Mouse (Mus musculus) forebrain, postnatal 0 days (tissue): ENCODE measurements around the gene Stxbp1. TPM values are rescaled to one million over a fixed set of nuclear protein-coding genes. Genes with fewer than 3 reads are reported as not detected.

Experiments used
- ATAC-seq: fragments of 200-750 bp; cut with Nextera tagmentation; 2 replicates; pipeline ENCODE4 v1.8.0; 2017; ENCODE audit warnings: mild to moderate bottlenecking, moderate library complexity
- DNase-seq: peaks from one replicate; pipeline ENCODE4 v3.0.0-alpha.2; 2015
- H3K27ac ChIP-seq: fragments of 300-500 bp; sonication (generic); 2 replicates; pipeline ENCODE4 v1.5.1; 2014; ENCODE audit warnings: low read depth, mild to moderate bottlenecking, antibody characterized with exemption, low read length, moderate library complexity, mixed read lengths
- H3K27me3 ChIP-seq: fragments of 300-500 bp; sonication (generic); 2 replicates; pipeline ENCODE4 v1.6.1; 2014; ENCODE audit warnings: mild to moderate bottlenecking, low read length, mixed read lengths; ENCODE audit not compliant: insufficient read depth
- H3K36me3 ChIP-seq: fragments of 300-500 bp; sonication (generic); 2 replicates; pipeline ENCODE4 v1.6.1; 2014; ENCODE audit warnings: mild to moderate bottlenecking, moderate library complexity; ENCODE audit not compliant: insufficient read depth
- H3K4me1 ChIP-seq: fragments of 300-500 bp; sonication (generic); 2 replicates; pipeline ENCODE4 v1.6.1; 2014; ENCODE audit warnings: antibody characterized with exemption; ENCODE audit not compliant: insufficient read depth
- H3K4me2 ChIP-seq: fragments of 300-500 bp; sonication (generic); 2 replicates; pipeline ENCODE4 v1.6.1; 2014; ENCODE audit warnings: low read depth, mild to moderate bottlenecking, moderate library complexity
- H3K4me3 ChIP-seq: fragments of 300-500 bp; sonication (generic); 2 replicates; pipeline ENCODE4 v1.5.1; 2014; ENCODE audit warnings: low read depth, low read length, mixed read lengths
- H3K9ac ChIP-seq: fragments of 300-500 bp; sonication (generic); 2 replicates; pipeline ENCODE4 v1.6.1; 2014; ENCODE audit warnings: mild to moderate bottlenecking
- H3K9me3 ChIP-seq: fragments of 300-500 bp; sonication (generic); 2 replicates; pipeline ENCODE4 v1.6.1; 2016; ENCODE audit warnings: low read length
- CTCF ChIP-seq: sonication (generic); IDR thresholded peaks from 2 replicates; pipeline ENCODE4 v1.5.1; 2016; ENCODE audit warnings: antibody characterized with exemption, control low read depth, low read depth
- WGBS: fragments of 180-500 bp; shearing (Covaris S2); extraction: QIAGEN DNeasy Blood & Tissue Kit; methylation state at CpG from one replicate; pipeline ENCODE4 v1.1.7; 2014; 5-methylcytosine and 5-hydroxymethylcytosine counted together
- polyA plus RNA-seq: library from polyadenylated mRNA; unstranded; fragments of >200 nt; fragmentation: Nextera tagmentation; extraction: Ambion mirVana; gene quantifications from 2 replicates; pipeline ENCODE4 v1.2.1, GENCODE M21; 2015
- total RNA-seq: library from RNA; depleted of rRNA; stranded (reverse); fragments of >200 nt; gene quantifications from 2 replicates; pipeline ENCODE4 v1.2.3, GENCODE M21; 2014

Gene Stxbp1
- total and polyA plus RNA-seq, 2 experiments from 2014 or later = 135 to 350 TPM

DNA sequence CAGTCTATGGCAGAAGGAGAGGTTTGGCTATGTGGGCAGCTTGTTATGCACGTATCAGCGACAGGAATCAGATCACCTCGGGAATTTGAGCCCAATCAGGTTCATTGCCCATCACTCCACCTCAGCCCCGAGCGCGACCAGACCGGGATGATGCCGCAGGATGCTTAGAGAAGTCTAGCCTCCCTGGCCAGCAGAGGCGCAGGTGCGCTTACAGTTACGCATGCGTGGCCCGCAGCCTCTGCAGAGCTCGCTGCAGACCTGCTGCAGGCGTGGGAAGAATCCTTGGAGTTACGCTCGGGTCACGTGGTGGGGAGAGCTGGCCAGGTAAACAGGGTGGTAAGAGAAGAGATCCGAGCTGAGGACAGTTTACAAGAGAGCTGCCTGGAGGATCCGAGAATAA, 5.1 kb upstream of the Stxbp1 start:
- no peaks in the 10 kb centered on the region for H3K36me3 ChIP-seq
- no peak overlapping the region for H3K9ac ChIP-seq
- H3K27me3 ChIP-seq = no peaks in the 10 kb centered on the region
- ATAC-seq (peak; percentile 46), DNase-seq (peak; percentile 78)
- peak; percentile 71 for TF ChIP-seq CTCF
- H3K27ac ChIP-seq = no peak overlapping the region
- H3K9me3 ChIP-seq = no peaks in the 10 kb centered on the region
- 2% methylated on average over 20 of the region's 20 CpGs for WGBS
- H3K4me2 ChIP-seq = peak overlapping the region; percentile 43
- H3K4me1 ChIP-seq = no peaks in the 10 kb centered on the region
- peak overlapping the region; percentile 11; the same call in 1 of the 2 replicates for H3K4me3 ChIP-seq

DNA sequence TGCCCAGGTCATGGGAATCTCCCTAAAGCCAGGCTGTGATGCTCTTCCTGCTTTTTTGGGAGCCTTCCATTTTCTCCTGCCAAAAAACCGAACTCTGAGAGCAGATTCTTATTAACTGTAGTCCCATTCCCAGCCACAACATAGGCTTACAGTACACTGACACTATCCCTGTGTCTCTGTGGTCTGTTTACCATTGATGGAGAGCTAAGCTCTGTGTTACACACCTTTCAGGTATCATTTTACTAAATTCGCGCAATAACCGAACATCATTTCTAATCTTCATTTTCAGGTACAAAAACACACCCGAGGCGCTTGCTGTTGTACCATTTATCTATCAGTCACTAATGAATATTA, 400 bp upstream of the Stxbp1 start:
- H3K4me2 ChIP-seq = peak overlapping the region; percentile 60
- 46% methylated on average over 6 of the region's 6 CpGs for WGBS
- no peak overlapping the region for H3K27ac ChIP-seq
- no peak for TF ChIP-seq CTCF
- no peaks in the 10 kb centered on the region for H3K36me3 ChIP-seq
- ATAC-seq (no peak), DNase-seq (no peak)
- H3K9me3 ChIP-seq = no peaks in the 10 kb centered on the region
- H3K4me1 ChIP-seq = peaks cover 3% of the 10 kb centered on the region; the same call in 1 of the 2 replicates
- H3K4me3 ChIP-seq = peak overlapping the region; percentile 74
- H3K27me3 ChIP-seq = no peaks in the 10 kb centered on the region
- H3K9ac ChIP-seq = peak overlapping the region; percentile 90; the same call in 1 of the 2 replicates

DNA sequence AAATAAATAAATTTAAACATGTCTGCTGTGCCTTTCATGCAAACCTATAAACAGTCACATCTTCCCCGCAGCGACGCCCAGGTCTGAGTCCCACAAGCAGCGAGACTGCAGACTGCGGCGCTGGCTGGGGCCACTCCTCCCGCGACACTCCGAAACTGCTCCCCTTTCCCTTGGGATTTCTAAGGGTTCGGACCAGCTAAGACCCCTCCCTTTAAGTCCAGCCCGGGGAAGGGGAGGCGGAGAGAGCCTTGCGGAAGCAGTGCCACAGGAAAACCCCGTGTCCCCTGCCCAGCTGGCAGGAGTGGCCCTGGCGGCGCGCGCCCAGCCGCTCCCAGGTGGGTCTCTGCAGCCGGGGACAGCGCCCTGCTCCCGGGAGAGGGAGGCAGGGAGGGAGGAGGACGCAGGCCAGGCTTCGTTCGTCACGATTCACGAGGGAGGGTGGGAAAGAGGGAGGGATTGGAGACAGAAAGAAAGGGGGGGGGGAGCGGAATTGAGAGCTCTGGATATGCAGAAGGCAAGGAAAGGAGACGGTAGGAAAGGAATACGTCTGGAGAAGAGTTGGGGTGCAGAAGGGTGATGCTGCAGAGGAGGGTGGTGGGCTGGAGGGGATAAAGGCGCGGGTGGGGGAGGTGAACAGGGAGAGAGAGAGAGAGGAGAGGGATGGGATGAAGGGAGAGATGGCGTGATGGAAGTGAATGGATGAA, 792 bp downstream of the Stxbp1 start:
- Histone ChIP-seq H3K9me3 (no peaks in the 10 kb centered on the region), H3K27ac (peak overlapping the region; percentile 92), H3K4me1 (peaks cover 3% of the 10 kb centered on the region; the same call in 1 of the 2 replicates), H3K9ac (peak overlapping the region; percentile 90), H3K4me2 (peak overlapping the region; percentile 60), H3K4me3 (peak overlapping the region; percentile 74), H3K36me3 (0 out of 2 replicates have a peak, but pooled peaks cover 3% of the 10 kb centered on the region), H3K27me3 (no peaks in the 10 kb centered on the region)
- WGBS = under 1% methylated on average over 33 of the region's 33 CpGs
- peak; percentile 88 for DNase-seq
- no peak for TF ChIP-seq CTCF
- peak; percentile 72 for ATAC-seq

DNA sequence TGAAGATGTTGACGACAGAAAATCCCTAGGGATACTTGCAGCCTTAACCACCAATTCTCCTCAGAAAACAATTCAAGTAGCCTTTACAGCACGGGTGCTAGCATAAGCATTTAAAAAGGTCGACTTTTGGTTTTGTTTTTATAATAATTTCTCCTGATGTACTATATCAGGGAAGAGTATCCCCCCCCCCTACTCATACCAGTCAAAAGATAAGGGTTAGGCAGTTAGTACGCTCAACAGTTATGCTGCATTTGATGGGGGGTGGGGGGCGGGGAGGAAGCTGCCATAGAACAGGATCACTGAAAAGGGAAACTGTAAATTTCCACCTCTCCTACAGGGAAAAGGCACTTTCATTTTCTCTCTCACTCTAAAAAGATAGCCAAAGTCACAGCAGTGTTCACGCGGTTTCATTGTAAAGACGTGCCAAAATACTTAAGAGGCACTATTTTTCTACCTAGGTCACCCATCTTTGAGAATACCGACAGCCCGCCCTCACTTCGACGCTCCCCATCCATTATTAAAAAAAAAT, 1.4 kb downstream of the Stxbp1 start:
- H3K4me1 ChIP-seq = peaks cover 3% of the 10 kb centered on the region; the same call in 1 of the 2 replicates
- H3K4me2 ChIP-seq = peak overlapping the region; percentile 60
- no peak for ATAC-seq
- 5% methylated on average over 12 of the region's 12 CpGs for WGBS
- peak overlapping the region; percentile 90 for H3K9ac ChIP-seq
- H3K36me3 ChIP-seq = 0 out of 2 replicates have a peak, but pooled peaks cover 6% of the 10 kb centered on the region
- H3K4me3 ChIP-seq = peak overlapping the region; percentile 74
- no peak for TF ChIP-seq CTCF
- peak overlapping the region; percentile 92 for H3K27ac ChIP-seq
- no peaks in the 10 kb centered on the region for H3K9me3 ChIP-seq
- DNase-seq = no peak
- H3K27me3 ChIP-seq = no peaks in the 10 kb centered on the region

DNA sequence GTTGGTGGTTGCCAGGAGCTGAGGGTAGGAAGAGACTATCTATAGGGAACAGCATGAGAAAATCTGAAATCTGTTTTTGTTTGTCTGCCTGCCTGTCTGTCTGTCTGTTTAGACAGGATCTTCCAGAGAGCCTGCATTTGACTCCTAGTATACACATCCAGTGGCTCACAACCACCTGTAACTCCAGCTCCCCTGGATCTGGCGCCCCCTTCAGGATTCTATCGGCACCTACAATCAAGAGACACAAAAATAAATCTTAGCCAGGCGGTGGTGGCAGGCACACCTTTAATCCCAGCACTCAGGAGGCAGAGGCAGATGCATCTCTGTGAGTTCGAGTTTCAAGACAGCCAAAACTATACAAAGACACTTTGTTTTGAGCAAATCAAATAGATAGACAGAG, 4.5 kb downstream of the Stxbp1 start:
- 48% methylated on average over 4 of the region's 4 CpGs for WGBS
- 0 out of 2 replicates have a peak, but pooled peaks cover 12% of the 10 kb centered on the region for H3K36me3 ChIP-seq
- DNase-seq (peak; percentile 11), ATAC-seq (no peak)
- no peak overlapping the region for H3K4me3 ChIP-seq
- no peak overlapping the region for H3K9ac ChIP-seq
- no peak overlapping the region for H3K4me2 ChIP-seq
- H3K27ac ChIP-seq = no peak overlapping the region
- peaks cover 3% of the 10 kb centered on the region; the same call in 1 of the 2 replicates for H3K4me1 ChIP-seq
- TF ChIP-seq CTCF = peak; percentile 42
- H3K9me3 ChIP-seq = no peaks in the 10 kb centered on the region
- H3K27me3 ChIP-seq = no peaks in the 10 kb centered on the region

DNA sequence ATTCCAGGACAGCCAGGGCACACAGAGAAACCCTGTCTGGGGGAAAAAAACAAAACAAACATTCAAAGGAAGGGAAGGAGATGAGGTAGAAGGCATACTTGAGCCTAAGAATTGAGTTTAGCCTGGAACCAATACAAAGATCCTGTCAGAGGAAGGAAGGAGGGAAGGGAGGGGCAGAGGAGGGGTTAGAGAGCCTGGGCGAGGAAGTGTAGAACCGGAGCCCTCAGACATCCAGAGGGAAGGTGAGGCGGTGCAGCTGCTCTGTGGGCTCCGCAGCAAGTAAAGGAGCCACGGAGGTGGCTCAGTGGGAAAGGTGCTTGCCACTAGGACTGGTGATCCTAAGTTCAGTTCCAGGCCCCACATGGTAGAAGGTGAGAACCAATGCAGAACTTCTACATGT, 5.9 kb downstream of the Stxbp1 start:
- TF ChIP-seq CTCF = no peak
- 67% methylated on average over 5 of the region's 5 CpGs for WGBS

GRCm38 (mm10) chr2:32839261-32839660, 7.8 kb downstream of the Stxbp1 start:
- Histone ChIP-seq H3K4me2 (no peak overlapping the region), H3K9me3 (no peaks in the 10 kb centered on the region), H3K9ac (no peak overlapping the region), H3K27ac (no peak overlapping the region), H3K4me1 (no peaks in the 10 kb centered on the region; the same call in 1 of the 2 replicates), H3K4me3 (no peak overlapping the region), H3K36me3 (0 out of 2 replicates have a peak, but pooled peaks cover 12% of the 10 kb centered on the region), H3K27me3 (no peaks in the 10 kb centered on the region)
- TF ChIP-seq CTCF = no peak
- DNase-seq (no peak), ATAC-seq (no peak)
- WGBS = 81% methylated on average over 2 of the region's 2 CpGs

More for the DNA sequence above, 5.9 kb downstream of the Stxbp1 start:
- no peak overlapping the region for H3K27ac ChIP-seq
- no peak overlapping the region for H3K9ac ChIP-seq
- H3K36me3 ChIP-seq = 0 out of 2 replicates have a peak, but pooled peaks cover 12% of the 10 kb centered on the region
- H3K4me2 ChIP-seq = no peak overlapping the region
- H3K27me3 ChIP-seq = no peaks in the 10 kb centered on the region
- ATAC-seq (no peak), DNase-seq (no peak)
- peaks cover 3% of the 10 kb centered on the region; the same call in 1 of the 2 replicates for H3K4me1 ChIP-seq
- H3K9me3 ChIP-seq = no peaks in the 10 kb centered on the region
- no peak overlapping the region for H3K4me3 ChIP-seq
